ENCODE assay signal across 11 mouse cellular contexts in the genomic region with DNA sequence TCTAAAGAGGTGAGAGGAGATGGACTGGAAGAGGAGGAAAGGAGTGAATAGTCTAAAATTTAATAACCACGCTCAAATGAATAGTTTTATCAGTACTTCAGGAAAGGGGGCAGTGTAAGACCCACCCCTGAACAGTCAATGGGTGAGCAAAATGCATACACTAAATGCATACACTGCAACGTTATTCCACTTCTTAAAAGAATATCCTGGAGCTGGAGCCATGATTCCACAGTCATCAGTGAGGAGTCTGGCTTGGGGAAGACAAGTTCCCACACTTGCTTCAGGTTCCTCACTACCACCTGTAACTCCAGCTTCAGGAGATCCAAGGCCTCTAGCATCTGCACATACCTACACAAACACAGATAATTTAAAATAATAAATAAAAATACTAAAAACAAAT.
DNase-seq lines count a peak whose midpoint lies in the region; ATAC-seq and TF ChIP-seq lines count a peak whose summit lies in the region.
"Had no signal": no experiment of that assay in that cellular context is flagged by ENCODE, and none has a peak within 500 bp of the region (broad histone marks: within the 10 kb centered on the region; RNA-seq: fewer than 3 reads in every experiment).

No protein-coding gene starts in this region.

- H3K4me2 ChIP-seq in heart, embryonic 14.5 days (ENCODE audit: low read length), result peak overlapping the region; percentile 68
- H3K4me2 ChIP-seq in CH12.LX (ENCODE audit: insufficient read depth, low read depth, poor library complexity, severe bottlenecking), result peak overlapping the region; percentile 9; the same call in 1 of the 2 replicates
- H3K4me2 ChIP-seq in liver, embryonic 14.5 days (ENCODE audit: low read depth), result peak overlapping the region; percentile 82; the same call in 1 of the 2 replicates
- H3K4me2 ChIP-seq in midbrain, embryonic 14.5 days (ENCODE audit: low read length), result no peak overlapping the region

- dilution Hi-C loops in CH12.LX (cut with MboI; ENCODE audit: extremely low pct_ligation_motif_present, extremely low pct_unique_long_range_greater_than_20kb, low sequenced_read_pairs), result no loop called here

- no peak for TF ChIP-seq CTCF in CH12.LX (conservative IDR thresholded peaks at IDR 0.05 in 1 of 2, IDR thresholded peaks at IDR 0.05 in 1 of 2; ENCODE audit: low read depth in 2 of 2, low read length in 2 of 2)
- no peak for TF ChIP-seq CTCF in liver, embryonic 14.5 days (IDR thresholded peaks at IDR 0.05; ENCODE audit: low read depth)

- peaks cover 4% of the 10 kb centered on the region for H3K79me2 ChIP-seq in CH12.LX (replicated peaks; ENCODE audit: control insufficient read depth, extremely low read depth, insufficient read depth, poor library complexity, severe bottlenecking)

- in situ Hi-C loops in CH12.LX (cut with MboI; ENCODE audit: low pct_ligation_motif_present, low pct_unique_long_range_greater_than_20kb, low sequenced_read_pairs), result loop anchor here (5.0 to 10.0 kb wide), 2 partner anchors 37 to 95 kb away; no protein-coding TSS in a partner anchor

- H3K27me3 ChIP-seq in heart, embryonic 14.5 days (ENCODE audit: control insufficient read depth, insufficient read depth, low read length), result no peaks in the 10 kb centered on the region
- no peaks in the 10 kb centered on the region for H3K27me3 ChIP-seq in CH12.LX (replicated peaks)
- H3K27me3 ChIP-seq in liver, embryonic 14.5 days (ENCODE audit: control insufficient read depth, insufficient read depth, low read length), result no peaks in the 10 kb centered on the region
- H3K27me3 ChIP-seq in midbrain, embryonic 14.5 days (ENCODE audit: control insufficient read depth, insufficient read depth, low read length), result no peaks in the 10 kb centered on the region

- peak overlapping the region in 1 of 2 experiments; percentile 91; a peak in 2 of 4 replicates for H3K27ac ChIP-seq in heart, embryonic 14.5 days (replicated peaks in 1 of 2; ENCODE audit: control insufficient read depth in 1 of 2, insufficient read depth in 1 of 2, low read depth in 2 of 2, low read length in 2 of 2)
- H3K27ac ChIP-seq in CH12.LX (ENCODE audit: insufficient read depth, low read depth), result no peak overlapping the region
- H3K27ac ChIP-seq in brown adipose tissue, adult 24 weeks (replicated peaks; ENCODE audit: low read depth, low read length), result peak overlapping the region; percentile 65
- no peak overlapping the region for H3K27ac ChIP-seq in liver, embryonic 14.5 days
- H3K27ac ChIP-seq in midbrain, embryonic 14.5 days (replicated peaks; ENCODE audit: low read depth, low read length), result no peak overlapping the region

- TF ChIP-seq POLR2A in CH12.LX (IDR thresholded peaks at IDR 0.05; ENCODE audit: low read depth, low read length), result no peak

- H3K4me3 ChIP-seq in heart, embryonic 14.5 days (ENCODE audit: control insufficient read depth in 1 of 2, insufficient read depth in 1 of 2, low read depth in 1 of 2, low read length in 2 of 2), result peak overlapping the region; percentile 88 to 100
- no peak overlapping the region for H3K4me3 ChIP-seq in CH12.LX (replicated peaks in 1 of 3; ENCODE audit: low read depth in 2 of 3, low read length in 2 of 3, poor library complexity in 1 of 3)
- peak overlapping the region; percentile 99 for H3K4me3 ChIP-seq in brown adipose tissue, adult 24 weeks (ENCODE audit: insufficient read depth, low read depth, low read length)
- H3K4me3 ChIP-seq in liver, embryonic 14.5 days (ENCODE audit: insufficient read depth in 1 of 2, low read depth in 2 of 2, low read length in 2 of 2), result no peak overlapping the region
- H3K4me3 ChIP-seq in midbrain, embryonic 14.5 days (replicated peaks; ENCODE audit: low read depth, low read length), result no peak overlapping the region

- WGBS in heart, embryonic 14.5 days, result 26% methylated on average over 2 of the region's 2 CpGs
- 56% methylated on average over 2 of the region's 2 CpGs for WGBS in liver, embryonic 14.5 days (ENCODE audit: insufficient replicate concordance)
- WGBS in midbrain, embryonic 14.5 days, result 94% methylated on average over 2 of the region's 2 CpGs

- no peak for DNase-seq in heart, postnatal 36 days
- no peak for DNase-seq in CH12.LX (ENCODE audit: extremely low read depth)
- DNase-seq in liver, embryonic 14.5 days (ENCODE audit: low read depth in 3 of 3, low spot score in 3 of 3), result no peak
- DNase-seq in midbrain, embryonic 14.5 days, result no peak
- no peak for DNase-seq in testis, postnatal 14 days (ENCODE audit: low spot score)
- DNase-seq: adrenal gland, postnatal 14 days; cerebellum, adult 11-12 months; embryo, embryonic 11 days; kidney, postnatal 25 days had no signal

- TF ChIP-seq RAD21 in CH12.LX (IDR thresholded peaks at IDR 0.05; ENCODE audit: low read depth, low read length), result no peak

- H3K9me3 ChIP-seq in heart, embryonic 14.5 days (ENCODE audit: control insufficient read depth, low read length), result no peaks in the 10 kb centered on the region
- H3K9me3 ChIP-seq in CH12.LX (replicated peaks; ENCODE audit: low read length), result no peaks in the 10 kb centered on the region
- H3K9me3 ChIP-seq in liver, embryonic 14.5 days (ENCODE audit: control insufficient read depth, low read length), result no peaks in the 10 kb centered on the region
- H3K9me3 ChIP-seq in midbrain, embryonic 14.5 days (ENCODE audit: control insufficient read depth, low read length), result no peaks in the 10 kb centered on the region

- no peak for ATAC-seq in heart, embryonic 14.5 days (ENCODE audit: insufficient number of reproducible peaks, insufficient read depth, low FRiP score, low read depth)
- ATAC-seq in liver, embryonic 14.5 days (ENCODE audit: insufficient read depth), result no peak
- ATAC-seq in midbrain, embryonic 14.5 days (ENCODE audit: low FRiP score, low TSS enrichment), result no peak

- H3K36me3 ChIP-seq in heart, embryonic 14.5 days (ENCODE audit: control insufficient read depth, insufficient read depth, low read length), result 0 out of 2 replicates have a peak, but pooled peaks cover 2% of the 10 kb centered on the region
- H3K36me3 ChIP-seq in CH12.LX (replicated peaks in 1 of 2; ENCODE audit: control insufficient read depth in 1 of 2, insufficient read depth in 1 of 2, low read length in 1 of 2), result peaks cover 0 to 5% of the 10 kb centered on the region in 2 experiments
- H3K36me3 ChIP-seq in liver, embryonic 14.5 days (replicated peaks; ENCODE audit: control insufficient read depth, insufficient read depth, low read depth), result no peaks in the 10 kb centered on the region
- no peaks in the 10 kb centered on the region for H3K36me3 ChIP-seq in midbrain, embryonic 14.5 days (ENCODE audit: control insufficient read depth, insufficient read depth, low read length)

- no peak for TF ChIP-seq EP300 in CH12.LX (IDR thresholded peaks at IDR 0.05; ENCODE audit: low read length)
- TF ChIP-seq EP300 in liver, embryonic 14.5 days (IDR thresholded peaks at IDR 0.05; ENCODE audit: low read depth), result no peak

- intact Hi-C loops in heart, postnatal 36 days (cut with DNase I), result loop anchor here (2.0 to 5.0 kb wide), 5 partner anchors 19 to 91 kb away; no protein-coding TSS in a partner anchor

- peak overlapping the region; percentile 95 for H3K9ac ChIP-seq in heart, embryonic 14.5 days (ENCODE audit: low read length)
- no peak overlapping the region for H3K9ac ChIP-seq in CH12.LX (ENCODE audit: insufficient read depth, low read depth)
- no peak overlapping the region for H3K9ac ChIP-seq in liver, embryonic 14.5 days (replicated peaks)
- no peak overlapping the region for H3K9ac ChIP-seq in midbrain, embryonic 14.5 days (replicated peaks; ENCODE audit: low read length)

- peaks cover 3 to 14% of the 10 kb centered on the region in 2 experiments; a peak in 3 of 4 replicates for H3K4me1 ChIP-seq in heart, embryonic 14.5 days (ENCODE audit: control insufficient read depth in 2 of 2, insufficient read depth in 2 of 2, low read length in 2 of 2)
- peaks cover 3 to 20% of the 10 kb centered on the region in 2 experiments; a peak in 3 of 4 replicates for H3K4me1 ChIP-seq in CH12.LX (ENCODE audit: control insufficient read depth in 1 of 2, insufficient read depth in 2 of 2)
- peaks cover 11% of the 10 kb centered on the region for H3K4me1 ChIP-seq in brown adipose tissue, adult 24 weeks (ENCODE audit: control insufficient read depth, insufficient read depth, insufficient read length, low read length)
- peaks cover 7% of the 10 kb centered on the region in 2 experiments for H3K4me1 ChIP-seq in liver, embryonic 14.5 days (replicated peaks; ENCODE audit: control insufficient read depth in 2 of 2, insufficient read depth in 2 of 2, low read length in 1 of 2)
- H3K4me1 ChIP-seq in midbrain, embryonic 14.5 days (ENCODE audit: control insufficient read depth, insufficient read depth, low read length), result peaks cover 5% of the 10 kb centered on the region; the same call in 1 of the 2 replicates

TF ChIP-seq in CH12.LX, 34 proteins besides CTCF, POLR2A, EP300 and RAD21:
- no peak for TF ChIP-seq UBTF (IDR thresholded peaks at IDR 0.05; ENCODE audit: low read depth, low read length)
- no peak for TF ChIP-seq MAX (IDR thresholded peaks at IDR 0.05; ENCODE audit: low read length)
- TF ChIP-seq USF1 (IDR thresholded peaks at IDR 0.05; ENCODE audit: low read depth, low read length), result no peak
- TF ChIP-seq JUND (conservative IDR thresholded peaks at IDR 0.05; ENCODE audit: low read depth, low read length), result no peak
- TF ChIP-seq NRF1 (IDR thresholded peaks at IDR 0.05; ENCODE audit: low read depth, low read length), result no peak
- TF ChIP-seq SMC3 (IDR thresholded peaks at IDR 0.05; ENCODE audit: low read depth, low read length), result no peak
- no peak for TF ChIP-seq BHLHE40 (IDR thresholded peaks at IDR 0.05; ENCODE audit: low read depth, low read length)

Comparison
In these comparisons a context has a peak if more than half of its experiments do, and no peak if none do; other contexts are left out.
1. H3K4me3 ChIP-seq: peak in heart, embryonic 14.5 days (2 of 2) and brown adipose tissue, adult 24 weeks (single experiment); none in CH12.LX (0 of 3), liver, embryonic 14.5 days (0 of 2) and midbrain, embryonic 14.5 days (single experiment).